Mouse (Mus musculus) lung, embryonic 16.5 days (tissue): ENCODE data around the gene Emid1. TPM values are rescaled to one million over a fixed set of nuclear protein-coding genes. Genes with fewer than 3 reads are reported as not detected.
A peak's percentile ranks its signal among the peaks of the same experiment; 100 is the strongest.

Experiments used
- ATAC-seq: fragments of 200-750 bp; cut with Nextera tagmentation; 2 replicates; pipeline ENCODE4 v1.8.0; 2017; ENCODE audit warnings: low read depth, mild to moderate bottlenecking, moderate library complexity
- H3K27ac ChIP-seq: fragments of 300-500 bp; sonication (generic); 2 replicates; pipeline ENCODE4 v1.5.1; 2014; ENCODE audit warnings: mild to moderate bottlenecking, control low read depth, low read length
- H3K27me3 ChIP-seq: fragments of 300-500 bp; sonication (generic); 2 replicates; pipeline ENCODE4 v1.6.1; 2014; ENCODE audit warnings: low read depth, low read length, mixed read lengths; ENCODE audit not compliant: control insufficient read depth, insufficient read depth
- H3K36me3 ChIP-seq: fragments of 300-500 bp; sonication (generic); 2 replicates; pipeline ENCODE4 v1.6.1; 2014; ENCODE audit warnings: low read length; ENCODE audit not compliant: control insufficient read depth, insufficient read depth
- H3K4me1 ChIP-seq: fragments of 300-500 bp; sonication (generic); replicated peaks from 2 replicates; pipeline ENCODE4 v1.6.1; 2014; ENCODE audit warnings: low read length, mixed read lengths; ENCODE audit not compliant: control insufficient read depth, insufficient read depth
- H3K4me2 ChIP-seq: fragments of 300-500 bp; sonication (generic); 2 replicates; pipeline ENCODE4 v1.6.1; 2014; ENCODE audit warnings: low read depth, low read length, control low read depth
- H3K4me3 ChIP-seq: fragments of 300-500 bp; sonication (generic); 2 replicates; pipeline ENCODE4 v1.5.1; 2014; ENCODE audit warnings: mild to moderate bottlenecking, low read length, control low read depth
- H3K9ac ChIP-seq: fragments of 300-500 bp; sonication (generic); 2 replicates; pipeline ENCODE4 v1.6.1; 2014; ENCODE audit warnings: low read length, control low read depth
- H3K9me3 ChIP-seq: fragments of 300-500 bp; sonication (generic); 2 replicates; pipeline ENCODE4 v1.6.1; 2016; ENCODE audit warnings: low read length; ENCODE audit not compliant: control insufficient read depth
- WGBS: fragments of 180-500 bp; shearing (Covaris S2); extraction: QIAGEN DNeasy Blood & Tissue Kit; methylation state at CpG from one replicate; pipeline ENCODE4 v1.1.7; 2014; 5-methylcytosine and 5-hydroxymethylcytosine counted together
- polyA plus RNA-seq: library from polyadenylated mRNA; unstranded; fragments of >200 nt; fragmentation: Nextera tagmentation; extraction: Ambion mirVana; gene quantifications from 2 replicates; pipeline ENCODE4 v1.2.1, GENCODE M21; 2015

The Emid1 gene
- polyA plus RNA-seq, 1 experiment from 2014 or later: 46.7 TPM

DNA sequence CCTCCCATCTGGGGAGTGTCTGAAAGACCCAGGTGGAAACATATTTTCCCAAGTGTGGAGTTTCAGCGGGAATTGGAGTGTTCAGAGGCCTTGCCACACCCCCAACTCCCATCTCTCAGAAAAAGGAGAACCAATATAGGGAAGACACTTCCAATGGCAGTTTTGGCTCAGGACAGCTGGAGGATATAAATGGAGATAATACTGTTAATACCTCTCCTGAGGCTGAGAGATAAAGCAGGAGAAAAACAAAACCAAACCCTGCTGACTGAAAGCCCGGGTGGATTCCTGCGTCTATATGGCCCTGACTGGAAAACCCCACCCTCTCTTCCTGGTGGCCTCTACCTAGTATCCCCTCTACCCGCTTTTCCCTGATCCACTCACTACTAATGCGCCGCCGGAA, 49.7 kb downstream of the Emid1 start:
- 91% methylated on average over 7 of the region's 7 CpGs for WGBS

DNA sequence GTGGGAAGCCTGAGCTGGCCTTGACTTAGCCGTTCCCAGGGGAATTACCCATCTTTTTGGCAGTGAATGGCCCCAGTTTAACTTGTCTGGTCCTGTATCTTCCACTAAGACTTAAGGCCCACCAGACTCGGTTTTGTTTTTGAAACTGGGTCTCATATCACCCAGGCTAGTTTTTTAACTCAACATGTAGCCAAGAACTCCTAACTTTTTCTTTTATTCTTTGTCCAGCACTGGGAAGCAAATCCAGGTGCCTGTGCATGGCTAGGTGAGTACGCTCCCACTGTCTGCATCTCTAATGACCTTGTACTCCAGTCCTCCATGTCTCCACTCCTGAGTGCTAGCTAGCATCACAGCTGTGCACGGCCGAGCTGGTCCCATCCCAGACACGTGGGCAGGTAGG, 50.4 kb downstream of the Emid1 start:
- 75% methylated on average over 6 of the region's 6 CpGs for WGBS
- no peak for ATAC-seq
- no peak overlapping the region for H3K27ac ChIP-seq

More for the DNA sequence above, 49.7 kb downstream of the Emid1 start:
- no peak overlapping the region for H3K4me3 ChIP-seq
- H3K36me3 ChIP-seq: no peaks in the 10 kb centered on the region
- H3K27me3 ChIP-seq: no peaks in the 10 kb centered on the region
- H3K9ac ChIP-seq: no peak overlapping the region
- no peaks in the 10 kb centered on the region for H3K9me3 ChIP-seq
- no peak overlapping the region for H3K27ac ChIP-seq
- peaks cover 10% of the 10 kb centered on the region for H3K4me1 ChIP-seq
- no peak for ATAC-seq
- no peak overlapping the region for H3K4me2 ChIP-seq

GRCm38 (mm10) chr11:5100801-5101200, 51.3 kb downstream of the Emid1 start:
- Histone ChIP-seq H3K9me3 (no peaks in the 10 kb centered on the region), H3K4me2 (peak overlapping the region; percentile 92), H3K27me3 (no peaks in the 10 kb centered on the region), H3K9ac (no peak overlapping the region), H3K36me3 (no peaks in the 10 kb centered on the region), H3K27ac (no peak overlapping the region), H3K4me1 (peaks cover 21% of the 10 kb centered on the region), H3K4me3 (no peak overlapping the region)
- WGBS: 48% methylated on average over 5 of the region's 5 CpGs
- ATAC-seq: no peak

More for the DNA sequence above, 50.4 kb downstream of the Emid1 start:
- Histone ChIP-seq H3K4me3 (no peak overlapping the region), H3K4me2 (no peak overlapping the region), H3K9me3 (no peaks in the 10 kb centered on the region), H3K9ac (no peak overlapping the region), H3K36me3 (no peaks in the 10 kb centered on the region), H3K27me3 (no peaks in the 10 kb centered on the region), H3K4me1 (peaks cover 17% of the 10 kb centered on the region)

GRCm38 (mm10) chr11:5100283-5100682, 51.8 kb downstream of the Emid1 start:
- Histone ChIP-seq H3K4me2 (peak overlapping the region; percentile 92), H3K4me1 (peaks cover 21% of the 10 kb centered on the region), H3K9me3 (no peaks in the 10 kb centered on the region), H3K27ac (peak overlapping the region; percentile 98), H3K4me3 (peak overlapping the region; percentile 99), H3K9ac (peak overlapping the region; percentile 99), H3K27me3 (no peaks in the 10 kb centered on the region), H3K36me3 (no peaks in the 10 kb centered on the region)
- no peak for ATAC-seq
- WGBS: under 1% methylated on average over 7 of the region's 7 CpGs

DNA sequence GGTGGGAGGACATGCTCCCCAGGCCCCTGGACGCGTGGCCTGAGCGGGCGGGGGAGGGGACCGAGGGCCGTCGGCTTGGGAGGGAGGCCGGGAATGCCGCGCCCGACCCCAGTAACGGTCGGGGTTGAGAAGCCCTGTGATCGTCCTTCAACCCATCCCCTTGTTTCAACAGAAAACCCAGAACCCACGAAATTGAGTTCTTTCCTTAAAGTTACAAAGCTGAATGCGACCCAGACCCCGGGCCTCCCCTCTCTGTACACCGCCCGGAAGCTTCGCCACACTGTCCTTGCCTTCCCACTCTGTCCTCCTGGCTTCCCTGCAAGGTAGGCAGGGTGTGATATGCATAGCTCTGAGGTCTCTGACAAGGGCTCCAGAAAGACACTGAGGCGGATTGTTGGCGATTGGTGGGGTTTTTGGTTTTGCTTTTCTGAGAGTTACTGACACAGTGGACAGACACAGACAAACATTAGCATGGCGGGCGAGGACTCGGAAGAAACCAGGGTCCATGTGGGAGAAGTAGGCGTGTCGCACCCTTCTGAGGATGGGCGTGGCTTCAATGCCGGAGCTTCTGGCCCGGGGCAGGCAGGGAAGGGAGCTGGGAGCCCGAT, 52.4 kb downstream of the Emid1 start:
- Histone ChIP-seq H3K27me3 (no peaks in the 10 kb centered on the region), H3K4me2 (peak overlapping the region; percentile 92), H3K9ac (peak overlapping the region; percentile 99), H3K36me3 (no peaks in the 10 kb centered on the region), H3K4me1 (peaks cover 21% of the 10 kb centered on the region), H3K9me3 (no peaks in the 10 kb centered on the region), H3K4me3 (peak overlapping the region; percentile 99), H3K27ac (peak overlapping the region; percentile 98)
- WGBS: 0% methylated on average over 28 of the region's 31 CpGs
- ATAC-seq: peak; percentile 81

DNA sequence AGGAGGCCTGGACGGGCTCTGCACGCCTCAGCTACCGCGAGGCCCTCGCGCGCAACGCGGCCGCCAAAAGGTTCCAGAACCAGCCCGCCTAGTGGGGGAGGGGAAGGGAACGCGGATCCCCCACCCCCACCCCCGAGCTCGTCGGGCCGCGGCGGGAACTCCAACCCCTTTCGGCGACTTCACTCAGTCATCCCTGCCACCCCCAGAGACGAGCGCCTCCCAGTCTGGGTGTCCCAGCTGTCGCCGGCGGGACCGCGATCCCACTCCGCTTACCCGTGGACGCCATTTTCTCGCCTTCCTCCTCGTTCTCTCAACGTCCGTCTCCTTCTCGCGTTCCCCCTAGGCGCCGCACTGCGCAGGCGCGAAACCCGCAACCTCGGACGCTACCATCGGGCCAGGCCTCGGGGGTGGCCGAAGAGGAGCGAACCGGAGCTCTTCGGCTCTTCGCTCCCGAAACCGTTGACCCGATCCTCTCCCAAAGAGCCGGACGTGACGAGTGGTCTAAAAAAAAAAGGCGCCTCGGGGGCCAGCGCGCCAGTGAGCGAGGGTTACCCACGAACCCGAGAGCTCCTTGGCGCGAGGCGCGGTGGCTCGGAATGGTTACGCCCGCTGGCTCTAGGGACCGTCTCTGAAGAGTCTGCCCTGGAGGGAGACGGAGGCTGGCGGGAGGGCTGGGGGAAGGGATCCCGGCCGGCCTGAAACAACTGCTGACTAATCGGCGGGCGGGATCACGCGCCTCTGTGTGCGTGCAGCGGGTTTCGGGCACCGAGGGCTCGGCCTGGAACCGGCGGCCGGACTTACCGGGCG, 53.1 kb downstream of the Emid1 start, which contains the start of the genes Rhbdd3 and Ewsr1:
Gene Rhbdd3, plus strand, starts transcription at position 191 of the 807 bp plus-strand sequence.
Gene Ewsr1, minus strand, starts transcription at position 531 of the 807 bp plus-strand sequence.
- peak; percentile 91 for ATAC-seq
- Histone ChIP-seq H3K9ac (peak within 1 kb of the TSS; percentile 99), H3K4me1 (peaks cover 23% of the 10 kb centered on the region), H3K9me3 (no peaks in the 10 kb centered on the region), H3K27ac (peak within 1 kb of the TSS; percentile 98), H3K36me3 (no peaks in the 10 kb centered on the region), H3K27me3 (no peaks in the 10 kb centered on the region), H3K4me2 (peak within 1 kb of the TSS; percentile 92), H3K4me3 (peak within 1 kb of the TSS; percentile 99)
- under 1% methylated on average over 87 of the region's 92 CpGs for WGBS

- peak overlapping the region; percentile 91 for H3K4me2 ChIP-seq
- H3K27ac ChIP-seq: peak overlapping the region; percentile 98
- H3K4me3 ChIP-seq: peak overlapping the region; percentile 99
- no peak for ATAC-seq
- no peaks in the 10 kb centered on the region; the same call in 1 of the 2 replicates for H3K36me3 ChIP-seq
- peak overlapping the region; percentile 99 for H3K9ac ChIP-seq
- no peaks in the 10 kb centered on the region for H3K27me3 ChIP-seq
- H3K4me1 ChIP-seq: peaks cover 23% of the 10 kb centered on the region
- no peaks in the 10 kb centered on the region for H3K9me3 ChIP-seq
- under 1% methylated on average over 44 of the region's 44 CpGs for WGBS
These were observed 53.9 kb downstream of the Emid1 start for GRCm38 (mm10) chr11:5098035-5098735.

DNA sequence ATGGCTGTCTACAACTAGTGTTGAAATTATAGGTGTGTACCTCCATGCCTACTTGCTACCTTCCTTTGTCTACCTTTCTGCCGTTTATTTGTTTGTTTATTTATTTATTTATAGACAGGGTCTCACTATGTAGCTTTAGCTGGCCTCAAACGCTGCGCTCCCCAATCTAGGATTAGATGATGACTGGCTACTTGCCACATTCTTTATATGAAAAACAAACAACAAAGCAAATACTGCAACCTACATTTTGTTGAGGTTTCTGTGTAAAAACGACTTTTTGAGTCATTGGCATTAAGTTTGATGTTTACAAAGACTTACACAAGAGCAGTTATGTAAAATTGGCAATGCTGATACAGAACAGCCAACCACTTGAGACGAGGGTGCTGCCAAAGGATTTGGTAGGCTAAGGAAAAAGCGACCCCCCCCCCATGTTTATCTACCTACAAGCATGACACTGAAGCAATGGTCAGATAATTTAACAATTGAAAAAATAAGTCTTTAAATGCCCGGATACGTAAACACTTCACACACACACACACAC, 55.5 kb downstream of the Emid1 start:
- Histone ChIP-seq H3K4me3 (peak overlapping the region; percentile 99), H3K27ac (no peak overlapping the region), H3K27me3 (no peaks in the 10 kb centered on the region), H3K9me3 (no peaks in the 10 kb centered on the region), H3K4me1 (peaks cover 23% of the 10 kb centered on the region), H3K9ac (peak overlapping the region; percentile 48; the same call in 1 of the 2 replicates), H3K4me2 (peak overlapping the region; percentile 91), H3K36me3 (peaks cover 6% of the 10 kb centered on the region)
- WGBS: 44% methylated on average over 8 of the region's 8 CpGs
- ATAC-seq: no peak
